Mouse (Mus musculus) megakaryocyte-erythroid progenitor cell, adult 5-6 weeks (primary cell): ENCODE data around the gene Cdca5. TPM values are rescaled to one million over a fixed set of nuclear protein-coding genes. Genes with fewer than 3 reads are reported as not detected.
A peak's percentile ranks its signal among the peaks of the same experiment; 100 is the strongest.

Experiments used
- ATAC-seq: replicated peaks from 2 replicates; pipeline ENCODE4 v1.8.0; 2016; ENCODE audit warnings: mild to moderate bottlenecking, inconsistent platforms; ENCODE audit not compliant: severe bottlenecking, poor library complexity, low FRiP score, low TSS enrichment
- total RNA-seq, 2 experiments: library from RNA; stranded (forward) in 1 of 2; stranded (reverse) in 1 of 2; fragments of 200-1000, 215-1000 nt in 1 of 2; fragments of >200 nt in 1 of 2; fragmentation: Nextera tagmentation in 1 of 2; gene quantifications; 2 replicates each; pipeline ENCODE4 v1.2.3; 2014 to 2017

The Cdca5 gene
- total RNA-seq, 2 experiments from 2014 or later = 25.2 to 48.9 TPM

- no peak for ATAC-seq
Observed at GRCm38 (mm10) chr19:6058966-6059365, 25.8 kb upstream of the Cdca5 start.

- ATAC-seq = peak; percentile 80
Observed at GRCm38 (mm10) chr19:6061021-6061533, 23.7 kb upstream of the Cdca5 start, which contains the start of gene Znhit2. Znhit2 (plus strand) TSS chr19:6061192.

GRCm38 (mm10) chr19:6061641-6062302, 23.0 kb upstream of the Cdca5 start:
- peak; percentile 40 for ATAC-seq

GRCm38 (mm10) chr19:6062418-6062817, 22.4 kb upstream of the Cdca5 start:
- ATAC-seq = no peak

GRCm38 (mm10) chr19:6063081-6063480, 21.7 kb upstream of the Cdca5 start:
- no peak for ATAC-seq

GRCm38 (mm10) chr19:6066571-6066970, 18.2 kb upstream of the Cdca5 start:
- no peak for ATAC-seq

GRCm38 (mm10) chr19:6067011-6067723, 17.6 kb upstream of the Cdca5 start:
- peak; percentile 72 for ATAC-seq

GRCm38 (mm10) chr19:6067724-6068415, 16.9 kb upstream of the Cdca5 start, which contains the start of gene Tm7sf2:
Tm7sf2 (minus strand) TSS chr19:6068373.
- peak; percentile 86 for ATAC-seq

- no peak for ATAC-seq
Observed at GRCm38 (mm10) chr19:6068951-6069350, 15.8 kb upstream of the Cdca5 start.

- no peak for ATAC-seq
Observed at GRCm38 (mm10) chr19:6069851-6070250, 14.9 kb upstream of the Cdca5 start.

- no peak for ATAC-seq
Observed at GRCm38 (mm10) chr19:6070571-6071250, 14.1 kb upstream of the Cdca5 start.

- no peak for ATAC-seq
Observed at GRCm38 (mm10) chr19:6071261-6071660, 13.5 kb upstream of the Cdca5 start.

- no peak for ATAC-seq
Observed at GRCm38 (mm10) chr19:6073889-6074288, 10.9 kb upstream of the Cdca5 start.

- peak; percentile 98 for ATAC-seq
Observed at GRCm38 (mm10) chr19:6076564-6077393, 8.0 kb upstream of the Cdca5 start, which contains the start of gene Vps51. Vps51 (minus strand) TSS chr19:6077231.

GRCm38 (mm10) chr19:6079983-6080480, 4.8 kb upstream of the Cdca5 start, which contains the start of gene Tmem262:
Tmem262 (plus strand) TSS chr19:6080033.
- ATAC-seq = no peak

- ATAC-seq = no peak
Observed at GRCm38 (mm10) chr19:6082156-6082555, 2.6 kb upstream of the Cdca5 start, which contains the start of gene Gm28374. Gm28374 (minus strand) TSS chr19:6082256.

- peak; percentile 79 for ATAC-seq
Observed at GRCm38 (mm10) chr19:6085417-6085879, 665 bp downstream of the Cdca5 start.

GRCm38 (mm10) chr19:6088841-6089240, 4.1 kb downstream of the Cdca5 start:
- no peak for ATAC-seq
